Mouse (Mus musculus) lung, embryonic 16.5 days (tissue): ENCODE data around the gene Zfp983. TPM values are rescaled to one million over a fixed set of nuclear protein-coding genes. Genes with fewer than 3 reads are reported as not detected.

Experiments
- polyA plus RNA-seq: library from polyadenylated mRNA; unstranded; fragments of >200 nt; fragmentation: Nextera tagmentation; extraction: Ambion mirVana; gene quantifications from 2 replicates; pipeline ENCODE4 v1.2.1, GENCODE M21; 2015

Zfp983 gene
- polyA plus RNA-seq, 1 experiment from 2014 or later = 3.3 TPM

Other genes starting within 250 kb of the Zfp983 start
- gene Zfp54, start 227.4 kb upstream of the Zfp983 start, polyA plus RNA-seq = 6.9 and 8.8 TPM in 2 replicates
- gene Zfp51, start 200.2 kb upstream of the Zfp983 start, polyA plus RNA-seq = 15.0 and 17.1 TPM in 2 replicates
- gene Zfp53, start 161.6 kb upstream of the Zfp983 start, polyA plus RNA-seq = 12.0 and 12.5 TPM in 2 replicates
- 4.7 and 5.5 TPM in 2 replicates for gene Zfp52, start 115.1 kb upstream of the Zfp983 start, polyA plus RNA-seq
- 19.9 and 23.7 TPM in 2 replicates for gene Zfp948, start 83.6 kb upstream of the Zfp983 start, polyA plus RNA-seq
- 4.1 and 5.3 TPM in 2 replicates for gene Gm10226, start 41.2 kb downstream of the Zfp983 start, polyA plus RNA-seq
- 12.3 and 12.8 TPM in 2 replicates for gene Zfp760, start 57.1 kb downstream of the Zfp983 start, polyA plus RNA-seq
- gene Zfp229, start 80.2 kb downstream of the Zfp983 start, polyA plus RNA-seq = 5.3 and 6.6 TPM in 2 replicates
- 7.3 and 9.0 TPM in 2 replicates for gene Zfp820, start 195.1 kb downstream of the Zfp983 start, polyA plus RNA-seq